Mouse (Mus musculus) right cerebral cortex, postnatal 25 days (tissue): ENCODE measurements at regions not wholly inside any gene's neighbourhood (a gene's known extent, or its start where the extent isn't known, plus 50 kb on each side); places are given as distances from the start of the nearest gene placed in this dataset.

Experiments used
- DNase-seq: peaks from one replicate; pipeline ENCODE4 v3.0.0; 2022

DNA sequence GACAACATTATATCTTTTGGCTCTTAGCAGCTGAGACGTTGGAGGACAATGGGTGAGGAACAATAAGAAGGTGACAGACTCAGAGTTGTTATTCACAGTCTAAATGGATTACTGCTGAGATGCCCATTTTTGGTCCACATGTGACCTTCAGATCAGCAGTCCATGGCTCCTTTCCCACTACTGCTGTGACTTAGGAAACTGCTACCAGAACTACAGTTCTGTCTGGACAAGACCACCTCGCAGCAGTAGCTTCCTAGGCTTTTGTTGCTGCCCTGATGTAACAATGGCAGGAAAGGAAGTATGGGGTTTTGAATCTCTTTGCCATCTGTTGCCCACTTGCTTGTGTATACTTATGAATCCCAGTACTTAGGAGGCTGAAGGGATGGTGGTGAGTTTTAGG, 135.6 kb upstream of the Pls3 start:
- no peak for DNase-seq

DNA sequence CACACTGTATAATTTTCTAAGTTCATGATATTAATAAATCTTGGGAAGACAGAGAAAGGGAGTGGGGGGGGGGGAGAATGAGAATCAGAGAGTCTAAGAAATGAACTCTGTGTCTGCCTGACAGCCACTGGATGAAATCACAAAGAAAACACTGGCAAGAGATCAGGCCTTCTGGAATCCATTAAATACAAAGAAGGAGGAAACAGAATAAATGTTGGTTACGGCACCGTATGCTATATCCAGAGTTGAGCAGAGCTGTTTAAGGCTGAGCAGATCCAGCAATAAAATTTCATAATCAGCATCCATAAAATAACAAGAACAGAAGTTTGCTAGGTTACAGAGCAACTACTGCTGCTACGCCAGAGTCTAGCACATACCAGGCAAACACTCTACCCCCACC, 103.6 kb upstream of the Pls3 start:
- no peak for DNase-seq

DNA sequence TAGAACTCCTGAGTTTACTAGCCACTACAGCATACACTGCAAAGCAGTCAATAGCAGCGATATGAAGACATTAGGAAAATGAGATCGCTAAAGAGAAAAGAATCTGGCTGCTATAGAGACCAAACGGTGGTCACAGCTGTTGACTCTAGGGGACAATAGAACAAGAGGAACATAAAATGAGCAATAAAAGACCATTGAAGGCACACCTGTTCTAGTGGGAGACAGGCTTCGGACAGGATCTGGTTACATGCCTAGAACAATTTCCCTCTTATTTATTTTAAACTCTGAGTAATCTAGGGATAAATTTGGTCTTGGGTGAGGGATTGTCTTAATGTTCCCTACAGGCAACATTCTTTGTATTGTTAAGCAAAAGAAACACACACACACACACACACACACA, 99.7 kb upstream of the Pls3 start:
- DNase-seq: no peak

DNA sequence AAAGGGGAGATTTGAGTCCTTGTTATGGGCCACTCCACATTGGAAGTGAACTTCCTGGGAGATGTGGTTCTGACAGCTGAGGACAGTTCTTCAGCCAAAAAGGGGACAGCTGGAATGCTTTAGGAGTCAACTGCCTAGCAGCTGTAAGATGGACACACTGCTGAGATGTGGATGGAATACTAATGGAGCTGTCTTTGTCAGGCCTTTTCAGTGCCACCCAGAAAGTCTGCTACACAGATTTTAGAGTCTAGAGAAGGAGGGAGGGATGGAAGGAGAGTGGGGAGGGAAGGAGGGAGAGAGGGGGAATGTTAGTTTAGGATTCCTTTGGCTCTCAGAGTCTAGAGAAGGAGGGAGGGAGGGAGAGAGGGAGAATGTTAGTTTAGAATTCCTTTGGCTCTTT, 74.7 kb upstream of the Pls3 start:
- DNase-seq: no peak

DNA sequence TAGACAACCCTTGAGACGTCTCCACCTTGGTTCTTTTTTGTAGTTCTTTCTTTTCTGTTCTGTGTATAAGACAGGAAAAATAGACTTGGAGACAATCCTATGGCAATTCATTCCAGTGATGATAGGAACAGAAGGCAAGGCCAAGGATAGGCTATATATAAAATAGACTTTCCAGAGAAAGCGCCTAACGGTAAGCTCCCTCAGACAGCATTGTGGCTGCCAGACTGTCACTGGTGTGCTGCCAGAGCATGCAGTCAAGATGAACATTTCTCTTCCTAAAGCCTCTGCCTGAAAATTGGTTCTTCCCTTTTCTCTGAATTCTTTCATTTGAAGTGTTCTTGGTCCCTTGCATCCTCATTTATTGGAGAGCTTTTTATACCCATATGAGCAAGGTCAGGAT, 53.9 kb upstream of the Pls3 start:
- DNase-seq: peak; percentile 13
